Mouse (Mus musculus): ENCODE measurements at regions not wholly inside any gene's neighbourhood (a gene's known extent, or its start where the extent isn't known, plus 50 kb on each side); places are given as distances from the start of the nearest gene placed in this dataset.

DNA sequence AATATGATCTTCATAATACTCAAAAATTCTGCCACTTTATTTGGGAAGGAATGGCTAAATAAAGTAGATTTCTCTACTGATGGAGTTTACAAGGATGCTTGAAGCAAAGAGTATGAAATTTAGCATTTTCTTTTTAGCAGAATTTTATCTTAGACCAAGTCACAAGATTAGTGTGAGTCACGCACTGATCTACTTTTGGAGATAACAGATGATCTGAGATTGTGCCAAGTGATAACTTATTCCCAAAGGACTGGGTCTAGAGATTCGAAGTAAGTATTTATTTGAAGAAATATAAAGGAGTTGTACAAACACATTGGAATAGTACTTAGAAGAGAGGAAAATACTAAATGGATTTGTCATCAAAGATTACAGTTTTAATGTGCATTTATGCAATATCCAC lies 67.8 kb upstream of the Tom1l1 start:
- no peaks in the 10 kb centered on the region for H3K9me3 ChIP-seq (replicated peaks; ENCODE audit: control insufficient read depth, low read length)
- 72% methylated on average over 2 of the region's 2 CpGs for WGBS (ENCODE audit: insufficient replicate concordance)
- H3K4me1 ChIP-seq (ENCODE audit: control insufficient read depth, insufficient read depth, low read length): no peaks in the 10 kb centered on the region
- no peak overlapping the region for H3K27ac ChIP-seq (ENCODE audit: low read depth, low read length)
- ATAC-seq (replicated peaks; ENCODE audit: insufficient number of reproducible peaks, low FRiP score, low TSS enrichment): no peak
- no peak overlapping the region for H3K4me3 ChIP-seq (ENCODE audit: low read depth, low read length)
- H3K4me2 ChIP-seq: no peak overlapping the region
- no peak overlapping the region for H3K9ac ChIP-seq (ENCODE audit: low read depth, low read length)
- H3K36me3 ChIP-seq (ENCODE audit: control insufficient read depth, insufficient read depth, low read length): no peaks in the 10 kb centered on the region
- H3K27me3 ChIP-seq (ENCODE audit: control insufficient read depth, insufficient read depth, low read length): no peaks in the 10 kb centered on the region

DNA sequence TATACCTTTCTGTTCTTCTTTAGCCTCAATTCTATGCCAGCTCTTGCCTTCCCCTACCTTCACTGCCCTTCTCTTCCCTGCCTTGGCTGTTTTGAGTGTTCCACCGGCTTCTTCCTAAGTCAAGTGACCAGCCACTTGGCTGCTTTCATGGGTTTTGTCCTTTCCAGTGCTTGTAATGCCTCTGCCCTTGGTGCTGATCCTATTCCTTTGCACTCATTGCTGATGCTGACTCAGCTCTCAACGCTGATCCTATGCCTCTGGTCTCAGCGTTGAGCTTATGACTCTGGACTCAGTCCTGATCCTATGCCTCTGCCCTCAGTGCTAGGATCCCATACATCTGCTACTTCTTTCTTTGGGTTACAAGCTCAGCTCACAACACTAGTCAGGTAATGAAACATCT lies 60.3 kb upstream of the Tom1l1 start:
- Histone ChIP-seq H3K9ac (ENCODE audit: low read depth, low read length) (no peak overlapping the region), H3K4me3 (ENCODE audit: low read depth, low read length) (no peak overlapping the region), H3K27ac (ENCODE audit: low read depth, low read length) (no peak overlapping the region), H3K27me3 (ENCODE audit: control insufficient read depth, insufficient read depth, low read length) (no peaks in the 10 kb centered on the region), H3K4me2 (no peak overlapping the region), H3K4me1 (ENCODE audit: control insufficient read depth, insufficient read depth, low read length) (no peaks in the 10 kb centered on the region), H3K36me3 (ENCODE audit: control insufficient read depth, insufficient read depth, low read length) (no peaks in the 10 kb centered on the region), H3K9me3 (replicated peaks; ENCODE audit: control insufficient read depth, low read length) (no peaks in the 10 kb centered on the region)
- no peak for ATAC-seq (replicated peaks; ENCODE audit: insufficient number of reproducible peaks, low FRiP score, low TSS enrichment)
- WGBS (ENCODE audit: insufficient replicate concordance): 62% methylated on average over 3 of the region's 3 CpGs

DNA sequence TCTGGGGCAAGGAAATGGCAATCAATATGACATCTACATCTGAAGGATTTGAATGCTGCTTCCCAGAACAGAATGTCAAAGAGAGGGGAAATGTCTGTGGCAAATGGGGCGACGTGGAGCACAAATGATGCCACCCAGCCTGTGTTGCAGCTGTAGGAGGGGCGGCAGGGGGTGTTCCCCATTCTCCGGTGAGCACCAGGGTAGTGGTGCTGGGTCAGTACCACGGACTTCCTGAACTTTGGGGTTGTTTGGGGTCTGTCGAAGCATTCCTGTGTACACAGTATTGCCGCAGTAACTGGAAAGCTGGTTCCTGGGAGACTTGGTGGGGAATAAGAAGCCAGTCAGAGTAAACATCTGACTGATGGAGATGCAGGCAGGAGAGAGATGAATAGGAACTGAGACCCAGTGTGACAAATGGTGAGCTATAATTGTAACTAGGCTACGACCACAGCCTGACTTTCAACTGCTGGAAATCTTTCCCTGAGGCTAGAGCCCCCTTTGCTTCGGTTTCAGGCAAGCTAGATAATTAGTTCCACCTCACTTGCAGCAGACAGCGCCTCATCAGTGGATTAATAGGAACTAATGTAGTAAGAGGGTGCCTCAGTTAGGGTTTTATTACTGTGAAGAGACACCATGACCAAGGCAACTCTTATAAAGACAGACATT lies 53.9 kb upstream of the Tom1l1 start:
- no peaks in the 10 kb centered on the region for H3K27me3 ChIP-seq (ENCODE audit: control insufficient read depth, insufficient read depth, low read length)

DNA sequence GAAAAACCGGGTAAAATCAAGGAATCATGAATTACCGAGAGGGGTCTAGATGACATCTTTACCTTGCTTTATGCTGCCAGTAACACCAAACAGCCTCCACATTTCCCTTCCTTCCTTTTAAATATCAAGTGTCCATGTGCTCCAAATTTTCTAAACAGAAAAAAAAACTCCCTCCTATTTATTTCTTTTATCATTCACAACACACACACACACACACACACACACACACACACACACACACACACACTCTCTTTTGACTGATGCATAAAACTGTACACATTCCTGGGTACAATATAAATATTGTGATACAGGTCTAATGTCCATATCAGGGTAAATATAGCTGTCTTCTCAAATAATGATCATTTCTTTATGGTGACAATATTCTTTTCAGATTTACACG lies 51.3 kb upstream of the Tom1l1 start:
- WGBS (ENCODE audit: insufficient replicate concordance): 80% methylated on average over 3 of the region's 3 CpGs
- Histone ChIP-seq H3K9me3 (replicated peaks; ENCODE audit: control insufficient read depth, low read length) (no peaks in the 10 kb centered on the region), H3K4me3 (ENCODE audit: low read depth, low read length) (no peak overlapping the region), H3K4me2 (no peak overlapping the region), H3K36me3 (ENCODE audit: control insufficient read depth, insufficient read depth, low read length) (no peaks in the 10 kb centered on the region), H3K4me1 (ENCODE audit: control insufficient read depth, insufficient read depth, low read length) (no peaks in the 10 kb centered on the region), H3K27ac (ENCODE audit: low read depth, low read length) (no peak overlapping the region), H3K27me3 (ENCODE audit: control insufficient read depth, insufficient read depth, low read length) (no peaks in the 10 kb centered on the region), H3K9ac (ENCODE audit: low read depth, low read length) (no peak overlapping the region)
- ATAC-seq (replicated peaks; ENCODE audit: insufficient number of reproducible peaks, low FRiP score, low TSS enrichment): no peak

More for the DNA sequence above, 53.9 kb upstream of the Tom1l1 start:
- no peak overlapping the region for H3K4me3 ChIP-seq (ENCODE audit: low read depth, low read length)
- H3K4me1 ChIP-seq (ENCODE audit: control insufficient read depth, insufficient read depth, low read length): no peaks in the 10 kb centered on the region
- no peak overlapping the region for H3K4me2 ChIP-seq
- no peak for ATAC-seq (replicated peaks; ENCODE audit: insufficient number of reproducible peaks, low FRiP score, low TSS enrichment)
- 69% methylated on average over 10 of the region's 10 CpGs for WGBS (ENCODE audit: insufficient replicate concordance)
- H3K36me3 ChIP-seq (ENCODE audit: control insufficient read depth, insufficient read depth, low read length): no peaks in the 10 kb centered on the region
- no peak overlapping the region for H3K9ac ChIP-seq (ENCODE audit: low read depth, low read length)
- H3K27ac ChIP-seq (ENCODE audit: low read depth, low read length): no peak overlapping the region
- H3K9me3 ChIP-seq (replicated peaks; ENCODE audit: control insufficient read depth, low read length): no peaks in the 10 kb centered on the region

DNA sequence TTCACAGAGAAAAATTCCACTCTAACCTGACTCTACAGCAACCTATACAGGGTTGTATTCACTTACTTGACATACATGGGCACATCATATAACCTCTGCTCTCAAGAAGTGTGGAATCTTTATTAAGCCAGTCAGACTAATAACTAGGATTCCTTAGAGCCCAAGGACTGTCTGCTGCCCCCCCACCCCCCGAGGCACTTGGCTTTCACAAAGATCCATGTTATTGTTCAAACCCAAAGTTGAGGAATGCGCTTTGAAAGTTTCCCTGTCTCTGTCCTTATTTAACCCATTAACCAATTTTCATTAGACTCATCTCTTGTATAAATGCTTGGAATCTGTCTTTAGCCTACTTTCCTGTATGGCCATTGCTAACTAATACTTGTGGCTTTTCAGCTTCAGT lies 50.6 kb upstream of the Tom1l1 start:
- Histone ChIP-seq H3K4me1 (ENCODE audit: control insufficient read depth, insufficient read depth, low read length) (no peaks in the 10 kb centered on the region), H3K4me2 (no peak overlapping the region), H3K27ac (ENCODE audit: low read depth, low read length) (no peak overlapping the region), H3K36me3 (ENCODE audit: control insufficient read depth, insufficient read depth, low read length) (no peaks in the 10 kb centered on the region), H3K9ac (ENCODE audit: low read depth, low read length) (no peak overlapping the region), H3K4me3 (ENCODE audit: low read depth, low read length) (no peak overlapping the region), H3K9me3 (replicated peaks; ENCODE audit: control insufficient read depth, low read length) (no peaks in the 10 kb centered on the region), H3K27me3 (ENCODE audit: control insufficient read depth, insufficient read depth, low read length) (no peaks in the 10 kb centered on the region)
- whole genome bisulfite sequencing (ENCODE audit: insufficient replicate concordance): 85% methylated on average over 2 of the region's 2 CpGs
- ATAC-seq (replicated peaks; ENCODE audit: insufficient number of reproducible peaks, low FRiP score, low TSS enrichment): no peak
